Mouse (Mus musculus): Measurements from ENCODE around the gene Il34. TPM values are rescaled to one million over a fixed set of nuclear protein-coding genes. Genes with fewer than 3 reads are reported as not detected.

Gene Il34
- polyA plus RNA-seq, 1 experiment from 2014 or later: 5.4 TPM

DNA sequence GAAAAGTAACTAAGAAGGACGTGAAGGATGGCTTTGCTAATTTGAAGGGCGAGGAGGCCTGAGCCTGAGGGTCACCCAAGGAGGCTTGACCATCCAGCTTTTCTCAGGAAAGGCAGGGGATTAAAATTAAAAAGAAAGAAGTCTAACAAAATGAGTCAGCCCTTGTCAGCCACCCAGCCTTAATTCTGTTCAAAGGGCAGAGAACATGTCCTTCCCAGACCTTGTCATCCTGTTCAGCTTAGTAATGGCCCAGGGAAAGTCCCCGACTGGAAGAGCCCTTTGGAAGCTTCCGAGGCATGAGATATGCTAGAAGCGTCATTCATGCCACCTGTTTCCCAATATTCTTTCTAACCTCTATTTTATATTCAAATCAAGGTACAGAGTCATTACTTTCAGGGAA, 2.7 kb downstream of the Il34 start:
- no peak overlapping the region for H3K4me2 ChIP-seq (replicated peaks)
- H3K9ac ChIP-seq: no peak overlapping the region
- no peaks in the 10 kb centered on the region for H3K36me3 ChIP-seq (replicated peaks; ENCODE audit: control insufficient read depth, insufficient read depth)
- DNase-seq (ENCODE audit: low spot score) (no peak), ATAC-seq (ENCODE audit: low FRiP score) (no peak)
- no peaks in the 10 kb centered on the region for H3K27me3 ChIP-seq (ENCODE audit: control insufficient read depth, insufficient read depth, low read length)
- 82% methylated on average over 5 of the region's 5 CpGs for WGBS
- no peak overlapping the region for H3K27ac ChIP-seq
- H3K4me3 ChIP-seq (replicated peaks; ENCODE audit: low read length): no peak overlapping the region
- no peaks in the 10 kb centered on the region for H3K4me1 ChIP-seq (replicated peaks; ENCODE audit: control insufficient read depth, insufficient read depth, low read length)
- H3K9me3 ChIP-seq (ENCODE audit: control insufficient read depth, low read length): no peaks in the 10 kb centered on the region

DNA sequence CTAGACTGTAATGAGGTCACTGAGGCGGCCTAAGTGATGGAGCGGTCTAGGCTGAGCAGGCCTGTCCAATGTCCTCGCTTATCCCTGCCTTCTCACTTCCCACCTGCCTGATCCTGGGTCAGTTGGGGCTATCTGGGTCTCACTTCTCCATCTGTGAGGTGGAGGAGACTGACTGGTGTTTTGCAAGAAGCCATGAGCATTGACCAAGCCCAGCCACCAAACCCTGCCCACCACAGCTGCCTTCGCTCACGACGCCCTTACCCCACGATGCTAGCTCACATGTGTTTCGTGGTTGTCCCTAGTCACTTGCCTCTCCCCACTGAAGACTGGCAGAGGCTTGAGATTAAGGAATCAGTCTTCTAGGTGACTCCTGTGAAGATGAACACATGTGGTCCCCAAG, 8.6 kb downstream of the Il34 start:
- no peak for DNase-seq (ENCODE audit: low spot score)
- H3K4me1 ChIP-seq (replicated peaks; ENCODE audit: control insufficient read depth, insufficient read depth, low read length): no peaks in the 10 kb centered on the region
- H3K4me3 ChIP-seq (replicated peaks; ENCODE audit: low read length): no peak overlapping the region
- over 99% methylated on average over 8 of the region's 8 CpGs for WGBS
- H3K4me2 ChIP-seq (replicated peaks): no peak overlapping the region
- H3K27ac ChIP-seq: no peak overlapping the region
- no peak overlapping the region for H3K9ac ChIP-seq
- no peaks in the 10 kb centered on the region for H3K36me3 ChIP-seq (replicated peaks; ENCODE audit: control insufficient read depth, insufficient read depth)
- no peaks in the 10 kb centered on the region for H3K27me3 ChIP-seq (ENCODE audit: control insufficient read depth, insufficient read depth, low read length)
- ATAC-seq (ENCODE audit: low FRiP score): no peak
- H3K9me3 ChIP-seq (ENCODE audit: control insufficient read depth, low read length): peaks cover 3% of the 10 kb centered on the region; the same call in 1 of the 2 replicates

- ATAC-seq (ENCODE audit: low FRiP score): no peak
- H3K4me2 ChIP-seq (replicated peaks): no peak overlapping the region
Measured at GRCm38 (mm10) chr8:110794363-110794965, 11.3 kb downstream of the Il34 start.

GRCm38 (mm10) chr8:110793936-110794335, 11.8 kb downstream of the Il34 start:
- Histone ChIP-seq H3K4me2 (replicated peaks) (no peak overlapping the region), H3K36me3 (replicated peaks; ENCODE audit: control insufficient read depth, insufficient read depth) (no peaks in the 10 kb centered on the region), H3K4me3 (replicated peaks; ENCODE audit: low read length) (no peak overlapping the region), H3K4me1 (replicated peaks; ENCODE audit: control insufficient read depth, insufficient read depth, low read length) (no peaks in the 10 kb centered on the region), H3K27me3 (ENCODE audit: control insufficient read depth, insufficient read depth, low read length) (no peaks in the 10 kb centered on the region), H3K27ac (no peak overlapping the region), H3K9ac (no peak overlapping the region), H3K9me3 (ENCODE audit: control insufficient read depth, low read length) (peaks cover 3% of the 10 kb centered on the region; the same call in 1 of the 2 replicates)
- no peak for DNase-seq (ENCODE audit: low spot score)
- ATAC-seq (ENCODE audit: low FRiP score): no peak
- 96% methylated on average over 9 of the region's 9 CpGs for WGBS

More at GRCm38 (mm10) chr8:110794363-110794965, 11.3 kb downstream of the Il34 start:
- Histone ChIP-seq H3K4me1 (replicated peaks; ENCODE audit: control insufficient read depth, insufficient read depth, low read length) (no peaks in the 10 kb centered on the region), H3K4me3 (replicated peaks; ENCODE audit: low read length) (no peak overlapping the region), H3K27ac (no peak overlapping the region), H3K9me3 (ENCODE audit: control insufficient read depth, low read length) (peaks cover 3% of the 10 kb centered on the region; the same call in 1 of the 2 replicates), H3K27me3 (ENCODE audit: control insufficient read depth, insufficient read depth, low read length) (no peaks in the 10 kb centered on the region), H3K9ac (no peak overlapping the region), H3K36me3 (replicated peaks; ENCODE audit: control insufficient read depth, insufficient read depth) (no peaks in the 10 kb centered on the region)
- 85% methylated on average over 7 of the region's 7 CpGs for WGBS
- no peak for DNase-seq (ENCODE audit: low spot score)

DNA sequence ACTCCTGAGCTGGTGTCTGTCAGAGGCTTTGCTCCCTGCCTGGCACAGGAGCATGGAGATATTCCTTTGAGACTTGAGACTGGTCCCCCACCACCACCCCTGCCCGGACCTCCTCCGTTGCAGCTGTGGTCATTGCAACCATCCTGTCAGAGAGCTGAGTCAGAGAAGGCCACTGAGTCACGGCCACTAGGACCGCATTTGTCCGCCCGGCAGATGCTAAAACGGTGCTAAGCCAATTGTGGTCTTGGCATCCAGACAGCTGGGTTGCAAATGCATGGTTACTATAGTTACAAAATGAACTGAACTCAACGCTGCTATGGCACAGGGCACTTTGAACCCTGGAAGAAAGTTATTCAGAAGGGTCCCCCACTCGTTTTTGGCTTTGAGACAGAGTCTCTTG, 12.2 kb downstream of the Il34 start:
- Histone ChIP-seq H3K4me3 (replicated peaks; ENCODE audit: low read length) (no peak overlapping the region), H3K36me3 (replicated peaks; ENCODE audit: control insufficient read depth, insufficient read depth) (no peaks in the 10 kb centered on the region), H3K27ac (no peak overlapping the region), H3K9ac (no peak overlapping the region), H3K4me1 (replicated peaks; ENCODE audit: control insufficient read depth, insufficient read depth, low read length) (no peaks in the 10 kb centered on the region), H3K27me3 (ENCODE audit: control insufficient read depth, insufficient read depth, low read length) (no peaks in the 10 kb centered on the region), H3K9me3 (ENCODE audit: control insufficient read depth, low read length) (peaks cover 3% of the 10 kb centered on the region; the same call in 1 of the 2 replicates), H3K4me2 (replicated peaks) (no peak overlapping the region)
- DNase-seq (ENCODE audit: low spot score) (no peak), ATAC-seq (ENCODE audit: low FRiP score) (no peak)
- WGBS: 68% methylated on average over 9 of the region's 9 CpGs

DNA sequence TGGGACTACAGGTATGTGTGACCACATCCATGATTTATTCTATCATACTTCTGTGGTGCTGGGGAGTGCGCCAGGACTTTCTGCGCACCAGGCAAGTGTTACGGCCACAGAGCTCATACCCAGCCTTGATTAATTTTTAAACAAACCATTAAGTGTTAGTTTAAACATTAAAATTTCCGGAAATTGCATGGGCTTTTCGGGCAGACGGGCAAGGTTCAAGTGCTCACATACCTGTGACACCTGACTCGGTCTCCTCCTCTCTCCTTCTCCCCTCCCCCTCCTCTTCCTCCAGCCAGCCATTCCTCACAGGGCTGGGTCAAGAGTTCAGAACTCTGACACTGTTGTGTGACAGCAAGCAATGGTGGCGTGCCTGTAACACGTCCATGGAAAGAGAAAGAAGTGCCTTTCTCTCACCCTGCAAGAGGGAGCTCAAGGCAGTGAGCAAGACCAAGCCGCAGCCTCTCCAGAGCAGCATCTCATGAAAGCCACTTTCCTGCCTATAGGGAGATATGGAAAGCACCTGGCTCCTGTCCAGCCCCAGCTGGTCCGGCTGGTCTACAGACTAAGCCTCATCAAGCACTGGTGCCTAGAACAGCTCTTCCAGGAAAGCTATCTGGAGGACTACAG, 13.0 kb downstream of the Il34 start:
- no peak overlapping the region for H3K9ac ChIP-seq
- WGBS: 81% methylated on average over 11 of the region's 11 CpGs
- H3K36me3 ChIP-seq (replicated peaks; ENCODE audit: control insufficient read depth, insufficient read depth): no peaks in the 10 kb centered on the region
- peaks cover 3% of the 10 kb centered on the region; the same call in 1 of the 2 replicates for H3K9me3 ChIP-seq (ENCODE audit: control insufficient read depth, low read length)
- no peak overlapping the region for H3K27ac ChIP-seq
- peak; percentile 34 for DNase-seq (ENCODE audit: low spot score)
- no peaks in the 10 kb centered on the region for H3K27me3 ChIP-seq (ENCODE audit: control insufficient read depth, insufficient read depth, low read length)
- no peak overlapping the region for H3K4me2 ChIP-seq (replicated peaks)
- no peak overlapping the region for H3K4me3 ChIP-seq (replicated peaks; ENCODE audit: low read length)
- no peak for ATAC-seq (ENCODE audit: low FRiP score)
- no peaks in the 10 kb centered on the region for H3K4me1 ChIP-seq (replicated peaks; ENCODE audit: control insufficient read depth, insufficient read depth, low read length)

GRCm38 (mm10) chr8:110791164-110791563, 14.6 kb downstream of the Il34 start:
- H3K4me3 ChIP-seq (replicated peaks; ENCODE audit: low read length): no peak overlapping the region
- no peak for ATAC-seq (ENCODE audit: low FRiP score)

GRCm38 (mm10) chr8:110790270-110790669, 15.5 kb downstream of the Il34 start:
- no peaks in the 10 kb centered on the region for H3K27me3 ChIP-seq (ENCODE audit: control insufficient read depth, insufficient read depth, low read length)
- WGBS: 82% methylated on average over 6 of the region's 6 CpGs
- H3K9me3 ChIP-seq (ENCODE audit: control insufficient read depth, low read length): no peaks in the 10 kb centered on the region
- H3K4me3 ChIP-seq (replicated peaks; ENCODE audit: low read length): no peak overlapping the region
- H3K4me1 ChIP-seq (replicated peaks; ENCODE audit: control insufficient read depth, insufficient read depth, low read length): no peaks in the 10 kb centered on the region
- H3K27ac ChIP-seq: no peak overlapping the region
- no peak overlapping the region for H3K4me2 ChIP-seq (replicated peaks)
- DNase-seq (ENCODE audit: low spot score) (no peak), ATAC-seq (ENCODE audit: low FRiP score) (no peak)
- no peak overlapping the region for H3K9ac ChIP-seq
- H3K36me3 ChIP-seq (replicated peaks; ENCODE audit: control insufficient read depth, insufficient read depth): no peaks in the 10 kb centered on the region

More at GRCm38 (mm10) chr8:110791164-110791563, 14.6 kb downstream of the Il34 start:
- no peak overlapping the region for H3K9ac ChIP-seq
- H3K27me3 ChIP-seq (ENCODE audit: control insufficient read depth, insufficient read depth, low read length): no peaks in the 10 kb centered on the region
- H3K36me3 ChIP-seq (replicated peaks; ENCODE audit: control insufficient read depth, insufficient read depth): no peaks in the 10 kb centered on the region
- peaks cover 3% of the 10 kb centered on the region; the same call in 1 of the 2 replicates for H3K9me3 ChIP-seq (ENCODE audit: control insufficient read depth, low read length)
- no peak for DNase-seq (ENCODE audit: low spot score)
- 74% methylated on average over 10 of the region's 10 CpGs for WGBS
- no peak overlapping the region for H3K27ac ChIP-seq
- no peak overlapping the region for H3K4me2 ChIP-seq (replicated peaks)
- no peaks in the 10 kb centered on the region for H3K4me1 ChIP-seq (replicated peaks; ENCODE audit: control insufficient read depth, insufficient read depth, low read length)

DNA sequence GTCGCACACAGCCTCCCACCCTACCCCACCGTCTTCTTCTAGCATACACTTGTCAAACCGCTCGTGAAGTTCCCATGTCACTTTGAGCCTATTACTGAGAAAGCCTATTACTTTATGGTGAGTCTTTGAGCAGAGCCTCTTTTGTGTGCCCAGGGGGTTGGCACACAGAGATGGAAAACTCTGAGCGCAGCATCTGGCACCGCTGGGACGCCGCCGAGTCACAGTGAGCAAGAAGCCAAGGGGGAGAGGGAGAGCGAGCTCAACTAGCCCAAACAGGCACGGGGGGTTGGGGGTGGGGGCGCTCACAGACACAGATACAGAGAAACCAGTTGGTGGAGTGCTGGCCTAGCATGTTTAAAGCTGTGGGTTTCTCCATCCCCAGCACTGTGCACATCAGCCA, 16.2 kb downstream of the Il34 start:
- Histone ChIP-seq H3K4me1 (replicated peaks; ENCODE audit: control insufficient read depth, insufficient read depth, low read length) (no peaks in the 10 kb centered on the region), H3K36me3 (replicated peaks; ENCODE audit: control insufficient read depth, insufficient read depth) (no peaks in the 10 kb centered on the region), H3K9me3 (ENCODE audit: control insufficient read depth, low read length) (no peaks in the 10 kb centered on the region), H3K9ac (no peak overlapping the region), H3K4me3 (replicated peaks; ENCODE audit: low read length) (no peak overlapping the region), H3K27me3 (ENCODE audit: control insufficient read depth, insufficient read depth, low read length) (no peaks in the 10 kb centered on the region), H3K4me2 (replicated peaks) (no peak overlapping the region), H3K27ac (no peak overlapping the region)
- ATAC-seq (ENCODE audit: low FRiP score) (no peak), DNase-seq (ENCODE audit: low spot score) (no peak)
- WGBS: 57% methylated on average over 12 of the region's 12 CpGs
